Mouse (Mus musculus) cortical plate, adult 2 months (tissue): ENCODE results near the gene Tcea3. TPM values are rescaled to one million over a fixed set of nuclear protein-coding genes. Genes with fewer than 3 reads are reported as not detected.

Experiments used
- H3K27ac ChIP-seq: fragments of 200-500 bp; 2 replicates; pipeline ENCODE4 v1.5.1; 2012; ENCODE audit warnings: low read length, control low read depth, inconsistent platforms; ENCODE audit not compliant: insufficient read depth
- H3K4me1 ChIP-seq: fragments of 200-500 bp; 2 replicates; pipeline ENCODE4 v1.6.1; 2011; ENCODE audit warnings: low read length; ENCODE audit not compliant: control insufficient read depth, insufficient read depth
- H3K4me3 ChIP-seq: fragments of 200-500 bp; 2 replicates; pipeline ENCODE4 v1.5.1; 2011; ENCODE audit warnings: mild to moderate bottlenecking, low read length, control low read depth; ENCODE audit not compliant: insufficient read depth
- CTCF ChIP-seq: fragments of 200-500 bp; IDR thresholded peaks from 2 replicates; pipeline ENCODE4 v1.5.1; 2011; ENCODE audit warnings: mild to moderate bottlenecking, control low read depth, low read length; ENCODE audit not compliant: insufficient read depth; ENCODE audit errors: extremely low read depth
- POLR2A ChIP-seq: fragments of 200-500 bp; IDR thresholded peaks from 2 replicates; pipeline ENCODE4 v1.6.1; 2011; ENCODE audit warnings: mild to moderate bottlenecking, low read length, control low read depth; ENCODE audit not compliant: insufficient read depth; ENCODE audit errors: extremely low read depth
- polyA plus RNA-seq: library from polyadenylated mRNA; depleted of rRNA; stranded (reverse); fragments of >200 nt; gene quantifications from 2 replicates; pipeline ENCODE4 v1.2.3, GENCODE M21; 2012

Gene Tcea3
- polyA plus RNA-seq, 1 experiment = 0.92 TPM

DNA sequence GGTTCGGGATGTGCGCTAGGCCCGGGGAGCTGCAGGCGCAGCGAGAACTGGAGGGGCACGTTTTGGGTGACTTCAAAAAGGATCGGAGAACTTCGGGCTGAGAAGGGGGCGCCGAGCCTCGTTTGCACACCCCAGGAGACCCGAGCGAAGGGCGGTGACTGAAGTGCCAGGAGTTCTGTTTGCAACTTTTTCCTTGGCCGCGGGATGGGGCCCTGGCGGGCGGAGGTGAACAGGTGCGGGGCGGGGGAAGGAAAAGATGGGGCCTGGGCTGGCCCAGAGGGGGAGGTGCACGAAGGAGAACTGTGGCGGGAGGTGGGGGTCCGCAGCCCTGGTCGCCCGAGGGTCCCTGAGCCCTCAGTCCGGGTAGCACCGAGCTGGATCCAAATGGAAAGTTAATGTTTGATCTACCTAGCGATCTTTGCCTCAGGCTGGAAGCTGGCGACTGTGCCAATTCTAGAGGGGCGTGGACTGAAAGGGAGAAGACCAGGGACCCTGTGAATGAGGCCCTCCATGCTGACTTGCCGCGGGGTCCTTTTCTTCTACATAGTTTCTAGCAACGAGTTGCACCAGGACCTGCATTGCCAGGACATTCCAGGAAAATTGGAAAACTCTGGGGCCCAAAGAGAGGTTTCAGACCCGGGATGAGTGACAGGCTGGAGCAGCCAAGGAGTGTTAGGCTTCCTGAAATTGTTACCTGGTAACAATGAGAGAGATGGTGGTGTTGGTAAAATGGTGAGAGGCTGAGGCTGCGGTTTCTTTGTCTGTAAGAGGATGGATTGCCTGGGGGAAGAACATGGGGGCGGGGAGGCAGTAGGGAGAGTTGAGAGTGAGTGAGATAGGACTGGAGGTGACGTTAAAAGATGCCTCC lies 1.2 kb downstream of the Tcea3 start:
- TF ChIP-seq POLR2A = no peak
- TF ChIP-seq CTCF = no peak
- H3K27ac ChIP-seq = no peak overlapping the region
- no peaks in the 10 kb centered on the region for H3K4me1 ChIP-seq
- peak overlapping the region; percentile 14; the same call in 1 of the 2 replicates for H3K4me3 ChIP-seq

DNA sequence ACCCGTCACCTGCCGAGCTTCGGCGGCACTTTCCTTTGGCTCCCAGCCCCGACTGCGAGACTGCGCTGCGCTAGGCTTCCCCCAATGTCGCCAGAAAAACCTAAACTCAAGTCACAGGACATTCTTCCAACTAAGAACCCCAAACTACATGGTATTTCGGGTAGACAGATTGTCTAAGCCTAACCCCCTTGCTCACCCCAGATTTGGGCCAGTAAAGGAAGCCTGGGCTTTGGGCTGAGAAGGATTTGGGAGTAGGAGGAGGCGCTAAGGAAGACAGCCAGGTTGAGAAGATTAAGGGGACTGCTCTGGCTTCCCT lies 1.8 kb downstream of the Tcea3 start:
- Histone ChIP-seq H3K27ac (no peak overlapping the region), H3K4me1 (no peaks in the 10 kb centered on the region), H3K4me3 (no peak overlapping the region)
- no peak for TF ChIP-seq CTCF
- no peak for TF ChIP-seq POLR2A

DNA sequence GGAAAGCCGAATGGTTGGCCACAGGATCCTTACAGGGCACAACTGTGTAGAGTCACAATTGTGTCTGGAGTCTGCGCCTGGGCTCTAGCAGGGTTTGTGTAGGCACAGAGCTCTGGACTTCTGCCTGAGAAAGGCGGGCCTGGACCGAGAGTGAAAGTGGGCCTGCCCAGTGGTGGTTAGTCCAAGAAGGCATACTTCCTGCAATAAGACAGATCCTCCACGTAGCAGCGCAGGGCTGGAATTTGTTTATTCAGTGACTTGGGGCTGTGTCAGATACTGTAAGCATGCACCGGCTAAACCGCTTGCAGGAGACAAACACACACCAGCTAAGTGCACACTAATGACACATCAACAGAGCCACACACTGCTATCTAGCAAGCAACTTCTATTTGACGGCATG lies 2.3 kb downstream of the Tcea3 start:
- no peaks in the 10 kb centered on the region for H3K4me1 ChIP-seq
- no peak overlapping the region for H3K27ac ChIP-seq
- no peak overlapping the region for H3K4me3 ChIP-seq
- TF ChIP-seq CTCF (no peak), POLR2A (no peak)

DNA sequence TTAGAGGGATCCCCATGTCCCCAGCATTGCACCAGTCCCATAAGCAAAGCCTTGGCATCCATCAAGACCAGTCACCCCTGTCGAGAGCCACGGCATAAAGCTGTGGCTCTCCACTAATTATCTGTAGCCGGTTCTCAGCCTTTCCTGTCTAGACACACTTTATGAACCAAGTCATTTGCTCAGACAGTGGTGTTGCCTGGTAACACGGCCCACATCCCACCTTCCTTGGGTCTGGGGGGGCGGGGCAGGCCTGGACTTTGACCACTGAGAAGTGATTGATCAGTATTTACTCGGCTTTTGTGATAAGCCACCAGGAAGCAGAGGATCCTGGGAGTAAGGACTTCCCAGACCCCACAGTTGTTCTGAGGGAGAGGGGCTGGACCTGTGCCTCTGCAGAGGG lies 8.4 kb downstream of the Tcea3 start:
- no peak for TF ChIP-seq POLR2A
- no peak for TF ChIP-seq CTCF
- Histone ChIP-seq H3K27ac (no peak overlapping the region), H3K4me1 (no peaks in the 10 kb centered on the region; the same call in 1 of the 2 replicates), H3K4me3 (no peak overlapping the region)

- Histone ChIP-seq H3K4me1 (no peaks in the 10 kb centered on the region; the same call in 1 of the 2 replicates), H3K27ac (no peak overlapping the region)
- TF ChIP-seq POLR2A (no peak), CTCF (no peak)
Observed at GRCm38 (mm10) chr4:136256696-136257095, 9.2 kb downstream of the Tcea3 start.

DNA sequence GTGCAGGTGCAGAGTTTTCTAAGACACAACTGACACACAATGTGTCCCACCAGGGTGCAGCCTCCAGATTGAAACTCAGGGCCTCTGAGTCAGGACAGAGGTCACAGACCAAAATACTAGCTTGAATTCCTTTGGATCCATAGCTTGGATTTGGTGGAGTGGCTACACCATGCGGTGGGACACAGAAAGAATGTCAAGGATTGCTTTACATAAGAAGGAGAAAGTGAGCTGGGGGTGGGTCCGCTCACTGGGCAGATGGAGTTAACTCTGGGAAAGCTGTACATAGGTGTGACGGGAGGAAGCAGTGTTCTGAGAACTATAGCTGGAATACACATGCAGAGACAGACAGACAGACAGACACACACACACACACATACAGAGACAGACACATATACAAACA lies 12.4 kb downstream of the Tcea3 start:
- H3K4me1 ChIP-seq = no peaks in the 10 kb centered on the region; the same call in 1 of the 2 replicates
- H3K27ac ChIP-seq = no peak overlapping the region
- TF ChIP-seq CTCF = no peak
- TF ChIP-seq POLR2A = no peak
- no peak overlapping the region for H3K4me3 ChIP-seq

More at GRCm38 (mm10) chr4:136256696-136257095, 9.2 kb downstream of the Tcea3 start:
- H3K4me3 ChIP-seq = no peak overlapping the region

DNA sequence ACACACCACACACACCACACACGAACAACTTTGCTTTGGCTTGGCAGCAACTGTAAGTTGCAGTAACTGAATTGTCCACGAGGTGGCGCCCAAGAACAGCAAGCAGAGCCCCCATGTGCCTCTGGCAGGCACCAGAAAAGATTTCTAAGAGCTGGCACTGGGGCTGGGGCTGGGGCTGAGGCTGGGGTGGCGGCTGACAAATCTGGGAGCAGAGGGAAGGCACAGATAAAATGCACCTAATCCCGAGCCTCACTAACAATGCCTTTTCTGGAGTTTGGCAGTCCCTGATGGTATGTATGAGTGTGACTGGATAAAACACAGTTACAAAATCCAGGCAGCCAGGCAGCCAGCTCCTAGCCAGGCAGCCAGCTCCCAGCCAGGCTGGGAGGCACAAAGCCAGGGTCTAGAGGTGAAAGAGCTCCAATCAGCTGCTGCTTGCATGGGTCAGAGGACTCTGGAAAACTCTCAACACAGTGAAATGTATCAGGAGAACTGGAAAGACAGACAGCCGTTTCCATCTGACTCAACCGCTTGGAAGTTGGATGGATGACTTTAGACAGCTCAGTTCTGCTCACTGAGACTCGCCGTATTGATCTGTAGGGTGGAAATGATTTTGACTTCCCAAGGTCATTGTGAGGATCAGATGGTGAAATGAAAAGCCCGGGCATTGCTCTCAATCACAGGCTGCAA lies 13.1 kb downstream of the Tcea3 start:
- no peaks in the 10 kb centered on the region; the same call in 1 of the 2 replicates for H3K4me1 ChIP-seq
- no peak overlapping the region for H3K27ac ChIP-seq
- H3K4me3 ChIP-seq = no peak overlapping the region
- TF ChIP-seq POLR2A (no peak), CTCF (peak; percentile 89)

DNA sequence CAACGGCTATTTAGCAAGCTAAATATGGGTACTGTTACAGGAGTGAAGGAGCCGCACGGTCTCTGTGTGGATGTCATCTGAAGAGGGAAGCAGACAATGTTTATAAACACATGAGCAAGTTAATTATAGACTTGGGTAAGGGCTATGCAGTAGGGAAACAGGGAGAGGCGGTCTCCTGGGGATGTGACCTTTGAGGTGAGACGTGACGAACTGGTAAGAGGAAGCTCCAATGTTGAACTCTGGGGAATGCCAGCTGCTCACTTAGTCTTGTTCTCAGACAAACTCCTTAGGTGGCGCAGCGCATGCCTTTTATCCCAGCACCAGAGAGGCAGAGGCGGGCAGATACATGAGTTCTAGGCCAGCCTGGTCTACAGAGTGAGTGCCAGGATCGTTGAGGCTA lies 14.4 kb downstream of the Tcea3 start:
- H3K4me1 ChIP-seq = no peaks in the 10 kb centered on the region
- TF ChIP-seq POLR2A (no peak), CTCF (no peak)
- H3K4me3 ChIP-seq = no peak overlapping the region
- no peak overlapping the region for H3K27ac ChIP-seq

DNA sequence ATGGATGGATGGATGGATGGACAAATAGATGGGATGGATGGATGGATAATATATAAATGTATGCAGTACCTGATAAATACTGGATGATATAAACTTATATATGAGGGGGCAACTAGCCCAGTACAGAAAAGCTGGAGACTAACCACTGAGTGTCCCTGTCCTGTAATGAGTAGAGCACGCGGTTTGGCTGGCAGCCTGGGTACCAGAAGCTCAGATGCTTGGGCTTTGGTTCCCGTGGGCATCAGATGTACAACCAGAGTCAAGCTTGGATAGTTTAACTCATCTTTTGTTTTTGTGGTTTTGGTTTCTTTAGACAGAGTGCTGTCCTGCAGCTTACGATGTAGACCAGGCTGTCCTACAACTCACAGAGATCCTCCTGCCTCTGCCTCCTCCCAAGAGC lies 16.0 kb downstream of the Tcea3 start:
- no peaks in the 10 kb centered on the region for H3K4me1 ChIP-seq
- H3K4me3 ChIP-seq = no peak overlapping the region
- TF ChIP-seq POLR2A = no peak
- no peak for TF ChIP-seq CTCF
- no peak overlapping the region for H3K27ac ChIP-seq
